Comparison of ENCODE assay signal across 9 mouse cellular contexts in the genomic region with DNA sequence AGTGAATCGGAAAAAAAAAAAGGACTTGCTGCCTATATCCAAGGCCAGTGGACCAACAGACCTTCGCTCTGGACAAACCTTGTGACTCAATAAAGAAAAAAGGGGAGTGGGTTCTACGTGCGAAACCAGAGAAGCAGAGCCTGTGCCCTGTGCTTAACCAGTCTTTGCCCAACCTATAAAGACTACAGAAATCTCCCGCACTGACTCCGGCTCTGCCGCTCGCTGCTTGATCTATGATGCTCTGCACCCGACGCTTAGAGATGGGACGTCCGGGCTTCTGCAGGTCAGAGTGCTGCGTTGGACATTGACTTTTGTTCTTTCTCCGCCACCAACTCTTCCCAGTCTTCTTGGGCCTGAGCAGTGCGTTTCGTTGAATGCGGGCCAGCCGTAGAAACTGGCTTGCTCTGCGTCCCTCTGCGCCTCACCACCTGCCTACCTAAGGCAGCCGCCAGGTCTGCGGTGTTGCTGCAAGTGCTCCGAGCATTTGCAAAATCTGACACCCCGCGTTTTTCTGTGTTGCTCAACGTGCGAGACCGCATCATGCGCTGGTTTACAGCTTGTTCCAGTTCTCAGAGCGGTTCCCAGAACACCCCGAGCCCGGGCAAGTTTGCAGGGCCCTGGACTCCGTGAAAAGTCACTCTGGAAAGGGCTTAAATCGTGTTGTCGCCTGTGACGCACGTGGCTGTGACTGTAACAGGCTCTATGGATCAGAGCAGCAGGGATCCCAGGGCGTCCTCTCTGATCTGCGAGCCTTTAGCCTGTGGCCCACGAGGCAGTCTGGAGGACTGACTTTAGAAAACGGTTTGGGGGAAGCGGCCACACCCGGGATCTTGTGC. TPM values are rescaled to one million over a fixed set of nuclear protein-coding genes. Genes with fewer than 3 reads are reported as not detected.
DNase-seq lines count a peak whose midpoint lies in the region; ATAC-seq lines count a peak whose summit lies in the region.
"Had no signal": no experiment of that assay in that cellular context is flagged by ENCODE, and none has a peak within 500 bp of the region (broad histone marks: within the 10 kb centered on the region; RNA-seq: fewer than 3 reads in every experiment).

No protein-coding gene starts in this region.

- peaks cover 56% of the 10 kb centered on the region for H3K27me3 ChIP-seq in embryonic facial prominence, embryonic 14.5 days (replicated peaks; ENCODE audit: control insufficient read depth, insufficient read depth, low read length)
- peaks cover 91% of the 10 kb centered on the region for H3K27me3 ChIP-seq in intestine, embryonic 15.5 days (replicated peaks)

- peak; percentile 79 for DNase-seq in heart, adult 11 months
- DNase-seq in heart, postnatal 25 days (ENCODE audit: low spot score): no peak
- peak; percentile 24 to 36 for DNase-seq in lung, postnatal 4 days
- no peak for DNase-seq in lung, postnatal 36 days
- no peak for DNase-seq in embryonic facial prominence, embryonic 14.5 days (ENCODE audit: low spot score)
- DNase-seq in retina, postnatal 1 day: peak; percentile 65
- no peak for DNase-seq in spleen, postnatal 4 days (ENCODE audit: low spot score in 2 of 2)

- no peaks in the 10 kb centered on the region for H3K36me3 ChIP-seq in embryonic facial prominence, embryonic 14.5 days (ENCODE audit: control insufficient read depth, insufficient read depth, low read length)
- H3K36me3 ChIP-seq in intestine, embryonic 15.5 days: no peaks in the 10 kb centered on the region

- WGBS in embryonic facial prominence, embryonic 14.5 days: 9% methylated on average over 43 of the region's 43 CpGs
- 3% methylated on average over 43 of the region's 43 CpGs for WGBS in intestine, embryonic 15.5 days

- no peak for ATAC-seq in embryonic facial prominence, embryonic 14.5 days (ENCODE audit: low read depth)
- ATAC-seq in intestine, embryonic 15.5 days: no peak

- H3K27ac ChIP-seq in embryonic facial prominence, embryonic 14.5 days (replicated peaks; ENCODE audit: low read depth, low read length): peak overlapping the region; percentile 87
- H3K27ac ChIP-seq in intestine, embryonic 15.5 days: no peak overlapping the region
- H3K27ac ChIP-seq: left cerebral cortex, adult 2 months had no signal

- H3K4me1 ChIP-seq in embryonic facial prominence, embryonic 14.5 days (ENCODE audit: control insufficient read depth, insufficient read depth, low read length): peaks cover 13% of the 10 kb centered on the region
- peaks cover 23% of the 10 kb centered on the region for H3K4me1 ChIP-seq in intestine, embryonic 15.5 days (replicated peaks)

- H3K9ac ChIP-seq in embryonic facial prominence, embryonic 14.5 days (ENCODE audit: low read depth, low read length): peak overlapping the region; percentile 92
- no peak overlapping the region for H3K9ac ChIP-seq in intestine, embryonic 15.5 days

- intact Hi-C loops in heart, postnatal 25 days (cut with DNase I): loop anchor here (5.0 kb wide), 1 partner anchor 105 kb away; no protein-coding TSS in a partner anchor

- H3K9me3 ChIP-seq in embryonic facial prominence, embryonic 14.5 days (ENCODE audit: control insufficient read depth, low read length): peaks cover 4% of the 10 kb centered on the region; the same call in 1 of the 2 replicates
- no peaks in the 10 kb centered on the region for H3K9me3 ChIP-seq in intestine, embryonic 15.5 days

- H3K4me3 ChIP-seq in embryonic facial prominence, embryonic 14.5 days (ENCODE audit: low read depth, low read length): peak overlapping the region; percentile 66
- H3K4me3 ChIP-seq in intestine, embryonic 15.5 days (replicated peaks): no peak overlapping the region
- H3K4me3 ChIP-seq: left cerebral cortex, adult 2 months had no signal

- peak overlapping the region; percentile 72 for H3K4me2 ChIP-seq in embryonic facial prominence, embryonic 14.5 days (ENCODE audit: low read depth, low read length)
- H3K4me2 ChIP-seq in intestine, embryonic 15.5 days (replicated peaks): no peak overlapping the region

RNA-seq across cellular contexts. Expression of gene Six2, which starts 3.8 kb away (rescaled TPM):
- under 1 TPM; 0.31 to 0.49 TPM for total RNA-seq in heart, postnatal 25 days (2021)
- 12.5 and 13.2 TPM in 2 replicates for polyA plus RNA-seq in embryonic facial prominence, embryonic 14.5 days (2014; fragmentation: Nextera tagmentation; extraction: Ambion mirVana)
- 0.35 and 0.43 TPM in 2 replicates for polyA plus RNA-seq in intestine, embryonic 15.5 days (2015; fragmentation: Nextera tagmentation; extraction: Ambion mirVana)

Comparison
In these comparisons a context has a peak if more than half of its experiments do, and no peak if none do; other contexts are left out.
1. DNase-seq: peak in heart, adult 11 months (single experiment), lung, postnatal 4 days (2 of 2) and retina, postnatal 1 day (single experiment); none in heart, postnatal 25 days (single experiment), lung, postnatal 36 days (single experiment), embryonic facial prominence, embryonic 14.5 days (single experiment) and spleen, postnatal 4 days (0 of 2).